Mouse (Mus musculus) hindbrain, embryonic 11.5 days (tissue): ENCODE data around the gene Clec16a. TPM values are rescaled to one million over a fixed set of nuclear protein-coding genes. Genes with fewer than 3 reads are reported as not detected.

ENCODE experiments used
- ATAC-seq: fragments of 200-750 bp; cut with Nextera tagmentation; 2 replicates; pipeline ENCODE4 v1.8.0; 2017; ENCODE audit warnings: mild to moderate bottlenecking, moderate TSS enrichment, moderate library complexity; ENCODE audit not compliant: low FRiP score
- DNase-seq: peaks from one replicate; pipeline ENCODE4 v3.0.0-alpha.2; 2015; ENCODE audit warnings: low spot score
- H3K27ac ChIP-seq: fragments of 300-500 bp; sonication (generic); 2 replicates; pipeline ENCODE4 v1.5.1; 2014; ENCODE audit warnings: mild to moderate bottlenecking, low read depth, low read length
- H3K27me3 ChIP-seq: fragments of 300-500 bp; sonication (generic); 2 replicates; pipeline ENCODE4 v1.6.1; 2014; ENCODE audit warnings: mild to moderate bottlenecking, low read length, moderate library complexity, mixed read lengths; ENCODE audit not compliant: control insufficient read depth, insufficient read depth
- H3K36me3 ChIP-seq: fragments of 300-500 bp; sonication (generic); 2 replicates; pipeline ENCODE4 v1.6.1; 2014; ENCODE audit warnings: mild to moderate bottlenecking, low read length, moderate library complexity, mixed read lengths; ENCODE audit not compliant: control insufficient read depth, insufficient read depth
- H3K4me1 ChIP-seq: fragments of 300-500 bp; sonication (generic); replicated peaks from 2 replicates; pipeline ENCODE4 v1.6.1; 2014; ENCODE audit warnings: low read length, mixed read lengths; ENCODE audit not compliant: control insufficient read depth, insufficient read depth
- H3K4me2 ChIP-seq: fragments of 300-500 bp; sonication (generic); replicated peaks from 2 replicates; pipeline ENCODE4 v1.6.1; 2014; ENCODE audit warnings: mild to moderate bottlenecking, low read depth, low read length
- H3K4me3 ChIP-seq: fragments of 300-500 bp; sonication (generic); 2 replicates; pipeline ENCODE4 v1.5.1; 2014; ENCODE audit warnings: low read depth, low read length
- H3K9ac ChIP-seq: fragments of 300-500 bp; sonication (generic); 2 replicates; pipeline ENCODE4 v1.6.1; 2014; ENCODE audit warnings: low read depth, low read length
- H3K9me3 ChIP-seq: fragments of 300-500 bp; sonication (generic); 2 replicates; pipeline ENCODE4 v1.6.1; 2016; ENCODE audit warnings: low read length; ENCODE audit not compliant: control insufficient read depth
- WGBS: fragments of 180-500 bp; shearing (Covaris S2); extraction: QIAGEN DNeasy Blood & Tissue Kit; methylation state at CpG from one replicate; pipeline ENCODE4 v1.1.7; 2014; 5-methylcytosine and 5-hydroxymethylcytosine counted together
- polyA plus RNA-seq: library from polyadenylated mRNA; unstranded; fragments of >200 nt; fragmentation: Nextera tagmentation; extraction: Ambion mirVana; gene quantifications from 2 replicates; pipeline ENCODE4 v1.2.1, GENCODE M21; 2014

Clec16a gene
- polyA plus RNA-seq, 1 experiment from 2014 or later = 55.7 TPM

DNA sequence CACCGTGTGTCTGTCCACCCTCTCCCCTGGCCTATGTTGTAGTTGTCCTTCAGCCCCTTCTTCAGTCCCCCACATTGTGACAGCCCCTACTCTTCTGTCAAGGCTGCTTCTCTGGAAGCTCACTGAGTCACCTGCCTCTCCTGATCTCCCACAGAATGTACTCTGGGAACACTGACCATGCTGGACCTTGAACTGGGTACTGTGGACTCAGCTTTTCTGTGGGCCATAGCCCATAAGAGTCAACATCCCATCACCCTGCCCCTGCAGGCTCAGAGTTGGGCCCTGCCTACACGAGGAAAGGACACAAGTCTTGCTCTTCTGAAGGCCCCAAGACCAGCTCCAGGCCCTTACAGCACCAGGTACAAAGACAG lies 19.5 kb upstream of the Clec16a start:
- Histone ChIP-seq H3K27ac (no peak overlapping the region), H3K4me1 (no peaks in the 10 kb centered on the region), H3K9ac (no peak overlapping the region), H3K4me3 (no peak overlapping the region), H3K4me2 (no peak overlapping the region), H3K27me3 (no peaks in the 10 kb centered on the region), H3K9me3 (no peaks in the 10 kb centered on the region), H3K36me3 (no peaks in the 10 kb centered on the region)
- WGBS = 70% methylated on average over 2 of the region's 2 CpGs
- DNase-seq (no peak), ATAC-seq (no peak)

DNA sequence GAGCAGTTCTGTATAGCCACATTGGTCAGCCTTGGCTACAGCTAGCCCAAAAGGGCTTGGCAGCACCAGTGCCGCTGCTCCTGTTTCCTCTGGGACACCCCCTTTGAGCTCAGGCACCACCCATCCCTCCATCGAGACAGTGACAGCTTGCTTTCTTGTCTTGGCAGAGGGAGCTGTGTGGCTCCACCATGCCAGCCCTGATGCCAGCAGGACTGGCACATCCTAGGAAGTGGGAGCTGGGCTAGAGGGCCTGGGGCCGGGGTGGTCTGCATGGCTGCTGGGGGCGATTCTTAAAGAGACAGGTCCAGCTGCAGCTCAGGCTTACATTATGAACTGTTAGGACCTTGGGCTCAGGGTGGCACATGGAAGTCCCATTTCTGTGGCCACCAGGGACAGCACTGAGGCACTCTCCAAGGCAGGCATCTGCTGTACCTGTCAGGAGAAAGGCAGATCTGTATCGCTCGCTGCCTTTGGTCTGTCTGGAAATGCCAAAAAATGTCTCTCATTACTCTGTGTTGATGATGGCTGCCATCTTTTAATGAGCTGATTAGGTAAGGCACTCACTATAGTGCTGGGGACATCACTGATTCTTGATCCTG lies 18.0 kb upstream of the Clec16a start:
- 78% methylated on average over 6 of the region's 6 CpGs for WGBS
- H3K36me3 ChIP-seq = 0 out of 2 replicates have a peak, but pooled peaks cover 2% of the 10 kb centered on the region
- no peak overlapping the region for H3K4me3 ChIP-seq
- no peak for DNase-seq
- H3K27me3 ChIP-seq = no peaks in the 10 kb centered on the region
- no peak overlapping the region for H3K4me2 ChIP-seq
- no peak overlapping the region for H3K27ac ChIP-seq
- H3K9me3 ChIP-seq = no peaks in the 10 kb centered on the region
- no peaks in the 10 kb centered on the region for H3K4me1 ChIP-seq
- H3K9ac ChIP-seq = no peak overlapping the region
- no peak for ATAC-seq

DNA sequence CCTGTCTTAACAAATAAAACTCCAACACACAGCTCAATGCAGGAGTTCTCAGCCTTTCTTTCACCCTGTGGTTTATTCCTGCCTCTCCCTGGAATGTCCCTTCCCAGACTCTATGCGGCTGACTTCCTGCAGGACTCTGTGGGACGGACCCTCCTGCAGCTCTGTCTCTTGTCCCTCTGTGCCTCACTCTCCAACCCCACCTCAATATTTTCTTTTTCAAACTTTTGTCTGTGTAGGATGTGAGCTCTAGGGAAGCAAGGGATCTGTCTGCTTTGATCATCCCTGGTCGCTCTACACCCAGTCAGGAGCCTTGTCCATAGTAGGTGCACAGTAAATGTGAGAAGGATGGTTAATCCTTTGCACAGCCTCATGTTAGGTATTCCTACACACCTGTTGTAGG lies 16.8 kb upstream of the Clec16a start:
- H3K36me3 ChIP-seq = 0 out of 2 replicates have a peak, but pooled peaks cover 2% of the 10 kb centered on the region
- H3K4me1 ChIP-seq = no peaks in the 10 kb centered on the region
- H3K27ac ChIP-seq = no peak overlapping the region
- H3K9ac ChIP-seq = no peak overlapping the region
- 86% methylated on average over 3 of the region's 3 CpGs for WGBS
- no peaks in the 10 kb centered on the region for H3K9me3 ChIP-seq
- DNase-seq (no peak), ATAC-seq (no peak)
- no peak overlapping the region for H3K4me2 ChIP-seq
- no peaks in the 10 kb centered on the region for H3K27me3 ChIP-seq
- no peak overlapping the region for H3K4me3 ChIP-seq

DNA sequence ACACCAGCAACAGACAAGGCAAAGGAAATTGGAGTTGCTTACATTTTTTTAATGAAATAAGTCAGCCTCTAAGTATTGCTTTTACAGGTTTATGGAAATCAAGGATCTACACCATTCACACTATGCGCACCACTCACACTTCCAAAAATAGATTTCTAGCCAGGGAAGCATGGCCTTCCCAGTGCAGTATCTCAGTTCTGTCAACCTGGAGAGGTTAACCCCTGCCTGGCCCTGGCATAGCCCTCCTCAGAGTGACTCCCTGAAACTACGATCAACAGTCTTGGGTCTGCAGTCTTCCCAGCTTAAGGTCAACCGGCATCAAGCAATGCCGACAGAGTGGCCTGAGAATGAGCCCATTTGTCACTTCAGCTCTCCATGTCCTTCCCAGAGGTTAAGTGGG lies 15.0 kb upstream of the Clec16a start:
- Histone ChIP-seq H3K27me3 (no peaks in the 10 kb centered on the region), H3K36me3 (0 out of 2 replicates have a peak, but pooled peaks cover 2% of the 10 kb centered on the region), H3K4me3 (no peak overlapping the region), H3K9me3 (no peaks in the 10 kb centered on the region), H3K4me1 (no peaks in the 10 kb centered on the region), H3K9ac (no peak overlapping the region), H3K4me2 (no peak overlapping the region), H3K27ac (no peak overlapping the region)
- WGBS = 94% methylated on average over 4 of the region's 4 CpGs
- DNase-seq (no peak), ATAC-seq (no peak)

DNA sequence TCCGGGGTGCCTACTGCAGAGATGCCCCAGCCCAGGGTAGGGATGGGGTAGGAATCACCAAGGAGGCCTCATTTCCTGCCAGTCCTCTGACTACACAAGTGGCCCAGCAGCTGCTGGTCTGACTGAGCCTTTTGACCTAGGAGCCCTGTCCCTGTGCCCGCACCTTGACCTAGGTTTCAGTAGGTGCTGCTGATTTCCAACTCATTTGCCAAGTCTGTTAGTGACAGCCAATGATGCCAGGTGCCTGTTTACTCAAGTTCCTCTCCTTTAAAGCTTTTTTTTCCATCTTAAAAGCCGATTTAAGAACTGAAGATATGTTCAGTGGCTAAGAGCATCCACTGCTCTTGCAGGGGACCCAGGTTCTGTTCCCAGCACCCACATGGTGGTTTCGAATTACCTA lies 11.4 kb upstream of the Clec16a start:
- no peak overlapping the region for H3K4me3 ChIP-seq
- WGBS = 90% methylated on average over 4 of the region's 4 CpGs
- H3K27me3 ChIP-seq = no peaks in the 10 kb centered on the region
- H3K27ac ChIP-seq = no peak overlapping the region
- H3K4me1 ChIP-seq = no peaks in the 10 kb centered on the region
- no peak overlapping the region for H3K4me2 ChIP-seq
- 0 out of 2 replicates have a peak, but pooled peaks cover 2% of the 10 kb centered on the region for H3K36me3 ChIP-seq
- ATAC-seq (no peak), DNase-seq (no peak)
- no peaks in the 10 kb centered on the region for H3K9me3 ChIP-seq
- no peak overlapping the region for H3K9ac ChIP-seq

DNA sequence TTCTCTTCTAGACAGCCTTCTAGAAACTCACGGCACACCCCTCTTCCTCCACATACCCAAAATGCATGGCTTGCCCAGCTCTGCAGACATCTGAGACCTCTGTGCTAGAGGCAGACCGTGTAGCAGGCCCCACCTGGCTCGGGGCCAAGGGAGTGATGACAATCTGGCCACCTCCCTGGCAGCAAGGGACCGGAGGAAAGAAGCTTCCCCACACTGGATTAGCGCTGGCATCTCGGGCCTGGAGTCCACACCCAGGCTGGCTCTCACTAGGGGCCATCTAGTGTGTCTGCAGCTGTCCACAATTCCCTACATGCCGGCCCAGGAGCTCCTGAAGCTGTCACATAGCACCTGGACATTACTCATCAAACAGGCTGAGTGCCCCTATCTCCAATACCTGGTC lies 10.6 kb upstream of the Clec16a start:
- H3K4me3 ChIP-seq = no peak overlapping the region
- 0 out of 2 replicates have a peak, but pooled peaks cover 2% of the 10 kb centered on the region for H3K36me3 ChIP-seq
- no peaks in the 10 kb centered on the region for H3K4me1 ChIP-seq
- no peak for DNase-seq
- no peaks in the 10 kb centered on the region for H3K27me3 ChIP-seq
- no peak overlapping the region for H3K9ac ChIP-seq
- H3K9me3 ChIP-seq = no peaks in the 10 kb centered on the region
- WGBS = 90% methylated on average over 7 of the region's 7 CpGs
- no peak overlapping the region for H3K27ac ChIP-seq
- no peak overlapping the region for H3K4me2 ChIP-seq
- ATAC-seq = no peak

DNA sequence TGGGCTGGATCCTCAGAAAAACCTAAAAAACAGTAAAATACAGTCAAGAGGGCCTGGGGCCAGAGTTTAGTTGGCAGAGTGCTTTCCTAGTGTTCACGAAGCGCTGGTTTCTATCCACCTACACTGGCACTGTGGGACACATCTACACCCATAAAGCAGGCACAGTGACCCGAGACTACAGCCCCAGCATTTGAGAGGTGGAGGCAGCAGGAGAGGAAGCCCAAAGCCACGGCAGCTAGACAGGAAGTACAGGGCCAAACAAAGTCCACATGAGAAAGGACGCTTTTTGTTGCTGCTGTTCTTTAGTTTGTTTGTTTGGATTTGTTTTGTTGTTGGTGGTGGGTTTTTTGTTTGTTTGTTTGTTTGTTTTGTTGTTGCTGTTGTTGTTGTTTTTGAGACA lies 8.8 kb upstream of the Clec16a start:
- H3K4me2 ChIP-seq = no peak overlapping the region
- H3K9me3 ChIP-seq = no peaks in the 10 kb centered on the region
- H3K4me1 ChIP-seq = peaks cover 4% of the 10 kb centered on the region
- H3K36me3 ChIP-seq = 0 out of 2 replicates have a peak, but pooled peaks cover 2% of the 10 kb centered on the region
- H3K27me3 ChIP-seq = no peaks in the 10 kb centered on the region
- 90% methylated on average over 5 of the region's 5 CpGs for WGBS
- no peak overlapping the region for H3K4me3 ChIP-seq
- no peak for ATAC-seq
- H3K9ac ChIP-seq = no peak overlapping the region
- no peak for DNase-seq
- no peak overlapping the region for H3K27ac ChIP-seq

DNA sequence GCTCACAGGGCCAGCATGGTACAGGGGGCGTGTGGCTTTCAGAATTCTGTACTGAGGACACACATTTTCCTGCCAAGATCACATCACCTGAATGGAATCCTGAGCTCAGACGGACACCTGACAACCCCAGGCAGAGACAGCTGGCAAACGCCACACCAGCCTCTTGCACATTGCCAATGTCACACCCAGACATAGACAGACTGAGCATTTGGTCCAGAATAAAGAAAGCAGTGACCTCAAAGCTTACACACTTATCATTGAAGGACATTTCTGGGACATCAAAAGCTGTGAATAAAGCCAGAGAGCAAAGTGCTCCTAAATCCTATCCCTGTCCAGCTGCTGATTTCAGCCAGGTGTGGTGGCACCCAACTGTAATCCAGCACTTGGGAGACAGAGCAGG lies 8.2 kb upstream of the Clec16a start:
- 83% methylated on average over 3 of the region's 3 CpGs for WGBS
- peaks cover 10% of the 10 kb centered on the region for H3K4me1 ChIP-seq
- H3K4me2 ChIP-seq = no peak overlapping the region
- H3K9me3 ChIP-seq = no peaks in the 10 kb centered on the region
- ATAC-seq (no peak), DNase-seq (no peak)
- no peak overlapping the region for H3K4me3 ChIP-seq
- no peaks in the 10 kb centered on the region for H3K27me3 ChIP-seq
- H3K9ac ChIP-seq = no peak overlapping the region
- H3K36me3 ChIP-seq = no peaks in the 10 kb centered on the region
- no peak overlapping the region for H3K27ac ChIP-seq

DNA sequence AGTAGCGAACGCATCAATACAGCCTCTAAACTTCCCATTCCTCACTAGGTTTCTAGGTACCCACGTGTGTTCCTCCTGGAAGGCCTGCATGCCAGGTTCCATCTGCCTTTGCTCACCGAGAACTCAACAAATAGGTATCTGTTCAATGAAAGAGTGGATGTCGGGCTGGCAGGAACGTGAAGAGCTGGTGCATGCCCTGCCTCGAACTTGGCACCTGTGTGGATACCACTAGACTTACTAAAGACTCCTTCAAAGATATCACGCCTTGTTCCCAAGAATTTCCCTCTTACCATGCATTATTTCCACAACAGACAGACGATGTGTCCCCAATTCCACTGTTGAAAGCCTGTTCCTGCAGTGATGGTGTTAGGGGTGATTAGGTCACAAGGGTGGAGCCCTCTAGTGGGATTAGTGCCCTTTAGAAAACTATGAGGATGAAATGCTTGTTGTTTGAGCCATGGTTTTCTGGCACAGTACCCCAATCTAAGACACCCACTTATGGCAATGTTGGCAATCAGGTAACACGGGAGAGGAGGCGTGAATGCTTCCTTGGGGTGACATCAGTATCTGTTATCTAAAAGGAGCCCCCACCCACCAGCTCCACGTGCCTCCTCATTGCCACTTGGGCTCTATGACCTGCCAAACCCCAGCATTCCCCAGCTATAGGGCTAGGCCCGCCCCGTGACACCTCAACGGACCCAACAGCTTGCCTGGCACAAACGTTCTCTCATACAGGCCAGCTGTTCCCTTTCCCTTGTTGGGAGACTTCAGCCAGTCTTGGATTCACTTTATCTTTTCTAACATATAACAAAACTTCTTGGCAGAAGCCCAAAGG lies 4.2 kb upstream of the Clec16a start:
- 77% methylated on average over 16 of the region's 16 CpGs for WGBS
- peak; percentile 8 for DNase-seq
- H3K27ac ChIP-seq = no peak overlapping the region

More for the DNA sequence above, 4.2 kb upstream of the Clec16a start:
- H3K9me3 ChIP-seq = no peaks in the 10 kb centered on the region
- H3K9ac ChIP-seq = peak overlapping the region; percentile 79
- peak overlapping the region; percentile 79 for H3K4me2 ChIP-seq
- peaks cover 10% of the 10 kb centered on the region for H3K4me1 ChIP-seq
- no peaks in the 10 kb centered on the region for H3K36me3 ChIP-seq
- no peak for ATAC-seq
- H3K27me3 ChIP-seq = no peaks in the 10 kb centered on the region
- peak overlapping the region; percentile 69 for H3K4me3 ChIP-seq
